Mouse (Mus musculus) neural tube, embryonic 12.5 days (tissue): ENCODE data around the gene Amigo2. TPM values are rescaled to one million over a fixed set of nuclear protein-coding genes. Genes with fewer than 3 reads are reported as not detected.

Experiments
- ATAC-seq: fragments of 200-750 bp; cut with Nextera tagmentation; 2 replicates; pipeline ENCODE4 v1.8.0; 2017; ENCODE audit warnings: low read depth, mild to moderate bottlenecking, moderate TSS enrichment, moderate library complexity; ENCODE audit not compliant: low FRiP score
- H3K27ac ChIP-seq: fragments of 300-500 bp; sonication (generic); 2 replicates; pipeline ENCODE4 v1.5.1; 2016
- H3K27me3 ChIP-seq: fragments of 300-500 bp; sonication (generic); replicated peaks from 2 replicates; pipeline ENCODE4 v1.6.1; 2016; ENCODE audit warnings: mild to moderate bottlenecking
- H3K36me3 ChIP-seq: fragments of 300-500 bp; sonication (generic); 2 replicates; pipeline ENCODE4 v1.6.1; 2016; ENCODE audit warnings: mild to moderate bottlenecking
- H3K4me1 ChIP-seq: fragments of 300-500 bp; sonication (generic); 2 replicates; pipeline ENCODE4 v1.6.1; 2016
- H3K4me2 ChIP-seq: fragments of 300-500 bp; sonication (generic); replicated peaks from 2 replicates; pipeline ENCODE4 v1.6.1; 2016; ENCODE audit warnings: mild to moderate bottlenecking
- H3K4me3 ChIP-seq: fragments of 300-500 bp; sonication (generic); 2 replicates; pipeline ENCODE4 v1.5.1; 2016
- H3K9ac ChIP-seq: fragments of 300-500 bp; sonication (generic); 2 replicates; pipeline ENCODE4 v1.6.1; 2016; ENCODE audit warnings: mild to moderate bottlenecking
- H3K9me3 ChIP-seq: fragments of 300-500 bp; sonication (generic); 2 replicates; pipeline ENCODE4 v1.6.1; 2016; ENCODE audit warnings: mild to moderate bottlenecking
- WGBS: fragments of 180-500 bp; shearing (Covaris S2); methylation state at CpG from one replicate; pipeline ENCODE4 v1.1.7; 2016; 5-methylcytosine and 5-hydroxymethylcytosine counted together
- polyA plus RNA-seq: library from polyadenylated mRNA; unstranded; fragments of >200 nt; fragmentation: Nextera tagmentation; extraction: Ambion mirVana; gene quantifications from 2 replicates; pipeline ENCODE4 v1.2.1, GENCODE M21; 2016

The Amigo2 gene
- polyA plus RNA-seq, 1 experiment from 2014 or later: 4.7 TPM

GRCm38 (mm10) chr15:97280776-97281175, 33.7 kb upstream of the Amigo2 start:
- no peak overlapping the region for H3K9ac ChIP-seq
- ATAC-seq: no peak
- no peaks in the 10 kb centered on the region for H3K36me3 ChIP-seq
- no peaks in the 10 kb centered on the region for H3K9me3 ChIP-seq
- H3K27me3 ChIP-seq: no peaks in the 10 kb centered on the region
- H3K4me1 ChIP-seq: 0 out of 2 replicates have a peak, but pooled peaks cover 3% of the 10 kb centered on the region
- 60% methylated on average over 9 of the region's 9 CpGs for WGBS
- H3K4me2 ChIP-seq: no peak overlapping the region
- H3K27ac ChIP-seq: no peak overlapping the region
- no peak overlapping the region for H3K4me3 ChIP-seq

- H3K27me3 ChIP-seq: no peaks in the 10 kb centered on the region
- no peak overlapping the region for H3K27ac ChIP-seq
- H3K4me1 ChIP-seq: 0 out of 2 replicates have a peak, but pooled peaks cover 3% of the 10 kb centered on the region
- ATAC-seq: no peak
- no peaks in the 10 kb centered on the region for H3K36me3 ChIP-seq
- no peak overlapping the region for H3K4me3 ChIP-seq
- 90% methylated on average over 8 of the region's 8 CpGs for WGBS
- no peak overlapping the region for H3K9ac ChIP-seq
- no peak overlapping the region for H3K4me2 ChIP-seq
- H3K9me3 ChIP-seq: no peaks in the 10 kb centered on the region
These were observed 33.0 kb upstream of the Amigo2 start for GRCm38 (mm10) chr15:97280131-97280530.

GRCm38 (mm10) chr15:97278340-97278948, 31.4 kb upstream of the Amigo2 start:
- H3K27ac ChIP-seq: no peak overlapping the region
- H3K4me1 ChIP-seq: 0 out of 2 replicates have a peak, but pooled peaks cover 3% of the 10 kb centered on the region
- 84% methylated on average over 9 of the region's 9 CpGs for WGBS
- H3K36me3 ChIP-seq: no peaks in the 10 kb centered on the region
- H3K27me3 ChIP-seq: no peaks in the 10 kb centered on the region
- no peak overlapping the region for H3K4me3 ChIP-seq
- no peak overlapping the region for H3K9ac ChIP-seq
- no peak for ATAC-seq
- H3K9me3 ChIP-seq: no peaks in the 10 kb centered on the region
- no peak overlapping the region for H3K4me2 ChIP-seq

DNA sequence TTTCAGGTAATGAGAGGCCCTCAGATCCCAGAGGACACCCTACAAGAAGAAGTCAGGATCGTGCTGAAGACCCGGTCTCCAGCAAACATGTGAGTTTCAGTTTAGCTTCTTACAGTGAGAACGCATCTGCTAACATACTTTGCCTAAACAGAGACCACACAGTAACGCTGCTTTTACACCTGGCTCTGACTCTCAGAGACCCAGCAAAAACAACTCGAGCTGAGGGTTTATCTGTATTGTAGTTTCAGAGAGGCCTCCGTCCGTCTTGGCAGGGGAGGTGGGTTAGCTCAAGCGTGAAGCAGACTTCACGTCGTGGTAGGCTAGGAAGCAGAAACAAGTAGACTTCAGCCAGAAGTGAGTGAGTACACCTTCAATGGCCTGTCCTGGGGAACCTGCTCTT, 30.2 kb upstream of the Amigo2 start:
- Histone ChIP-seq H3K27me3 (no peaks in the 10 kb centered on the region), H3K4me1 (0 out of 2 replicates have a peak, but pooled peaks cover 3% of the 10 kb centered on the region), H3K9ac (no peak overlapping the region), H3K4me3 (no peak overlapping the region), H3K36me3 (no peaks in the 10 kb centered on the region), H3K27ac (no peak overlapping the region), H3K9me3 (no peaks in the 10 kb centered on the region), H3K4me2 (no peak overlapping the region)
- WGBS: 77% methylated on average over 10 of the region's 10 CpGs
- no peak for ATAC-seq

DNA sequence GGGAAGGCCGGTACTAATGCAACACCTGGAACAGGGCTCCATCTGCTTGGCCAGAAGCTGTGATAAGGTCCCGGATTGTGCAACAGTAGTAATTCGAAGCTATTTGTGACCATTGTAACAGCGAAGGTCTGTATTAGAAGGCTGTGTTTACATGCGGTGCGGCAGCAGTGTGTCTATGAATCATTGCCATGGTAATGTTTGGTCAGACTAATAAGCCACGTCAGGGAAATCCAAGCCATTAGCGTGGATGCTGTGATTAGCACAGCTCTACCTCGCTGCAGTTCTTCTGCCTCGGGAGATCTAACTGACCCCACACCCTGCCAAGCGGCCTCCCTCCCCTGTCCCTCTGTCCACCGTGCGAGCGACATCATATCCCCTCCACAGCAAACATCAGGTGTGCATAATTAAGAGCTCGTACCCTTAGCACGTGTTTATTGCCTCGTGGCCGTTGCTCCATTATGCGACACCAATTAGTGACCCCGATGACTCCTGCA, 29.6 kb upstream of the Amigo2 start:
- H3K36me3 ChIP-seq: no peaks in the 10 kb centered on the region
- H3K27me3 ChIP-seq: no peaks in the 10 kb centered on the region
- ATAC-seq: no peak
- H3K4me3 ChIP-seq: no peak overlapping the region
- H3K4me1 ChIP-seq: 0 out of 2 replicates have a peak, but pooled peaks cover 3% of the 10 kb centered on the region
- no peak overlapping the region for H3K27ac ChIP-seq
- H3K9me3 ChIP-seq: no peaks in the 10 kb centered on the region
- H3K4me2 ChIP-seq: no peak overlapping the region
- WGBS: 54% methylated on average over 20 of the region's 20 CpGs
- H3K9ac ChIP-seq: no peak overlapping the region

DNA sequence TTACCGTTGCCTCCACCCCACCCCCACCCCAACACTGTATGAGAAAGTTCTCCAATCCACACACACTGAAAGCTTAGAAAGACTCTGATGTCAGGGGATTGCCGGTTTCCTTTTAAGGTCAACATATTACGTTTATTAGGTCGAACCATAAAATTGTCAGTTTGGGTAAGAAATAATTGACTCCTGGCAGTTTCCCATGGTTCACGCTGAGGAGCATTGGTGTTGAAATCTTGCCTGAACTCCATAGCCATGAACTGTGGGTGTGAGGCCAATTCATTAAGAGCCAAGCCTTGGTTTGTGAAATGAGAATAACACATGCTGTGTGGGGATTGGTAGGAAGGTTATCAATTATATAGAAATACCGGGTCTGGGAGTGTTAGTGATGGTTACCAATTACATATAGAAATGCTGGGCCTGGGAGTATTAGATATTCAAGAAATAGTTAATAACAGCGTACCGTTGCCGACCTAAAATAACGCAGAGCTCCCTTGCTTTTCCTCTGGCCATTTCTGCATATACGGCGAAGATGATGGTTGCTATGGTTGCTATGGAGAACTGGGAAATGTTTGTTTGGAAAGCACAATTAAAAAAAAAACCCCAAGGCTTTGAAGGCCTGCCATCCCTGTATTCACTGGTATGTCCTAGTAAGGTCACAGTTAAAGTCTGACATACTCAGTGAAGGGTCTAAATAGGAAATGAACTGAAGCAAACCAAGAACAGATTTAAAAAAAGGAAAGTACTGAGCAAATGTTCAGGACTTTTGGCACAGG, 28.7 kb upstream of the Amigo2 start:
- H3K9me3 ChIP-seq: no peaks in the 10 kb centered on the region
- no peak overlapping the region for H3K9ac ChIP-seq
- no peak for ATAC-seq
- H3K4me3 ChIP-seq: no peak overlapping the region
- 87% methylated on average over 12 of the region's 12 CpGs for WGBS
- H3K4me1 ChIP-seq: 0 out of 2 replicates have a peak, but pooled peaks cover 3% of the 10 kb centered on the region
- no peak overlapping the region for H3K4me2 ChIP-seq
- no peaks in the 10 kb centered on the region for H3K27me3 ChIP-seq
- H3K27ac ChIP-seq: no peak overlapping the region
- no peaks in the 10 kb centered on the region for H3K36me3 ChIP-seq

- Histone ChIP-seq H3K4me3 (no peak overlapping the region), H3K9me3 (no peaks in the 10 kb centered on the region), H3K4me1 (0 out of 2 replicates have a peak, but pooled peaks cover 3% of the 10 kb centered on the region), H3K9ac (no peak overlapping the region), H3K4me2 (no peak overlapping the region), H3K27me3 (no peaks in the 10 kb centered on the region), H3K36me3 (no peaks in the 10 kb centered on the region), H3K27ac (no peak overlapping the region)
- no peak for ATAC-seq
- 80% methylated on average over 3 of the region's 3 CpGs for WGBS
These were observed 25.7 kb upstream of the Amigo2 start for GRCm38 (mm10) chr15:97272831-97273230.

DNA sequence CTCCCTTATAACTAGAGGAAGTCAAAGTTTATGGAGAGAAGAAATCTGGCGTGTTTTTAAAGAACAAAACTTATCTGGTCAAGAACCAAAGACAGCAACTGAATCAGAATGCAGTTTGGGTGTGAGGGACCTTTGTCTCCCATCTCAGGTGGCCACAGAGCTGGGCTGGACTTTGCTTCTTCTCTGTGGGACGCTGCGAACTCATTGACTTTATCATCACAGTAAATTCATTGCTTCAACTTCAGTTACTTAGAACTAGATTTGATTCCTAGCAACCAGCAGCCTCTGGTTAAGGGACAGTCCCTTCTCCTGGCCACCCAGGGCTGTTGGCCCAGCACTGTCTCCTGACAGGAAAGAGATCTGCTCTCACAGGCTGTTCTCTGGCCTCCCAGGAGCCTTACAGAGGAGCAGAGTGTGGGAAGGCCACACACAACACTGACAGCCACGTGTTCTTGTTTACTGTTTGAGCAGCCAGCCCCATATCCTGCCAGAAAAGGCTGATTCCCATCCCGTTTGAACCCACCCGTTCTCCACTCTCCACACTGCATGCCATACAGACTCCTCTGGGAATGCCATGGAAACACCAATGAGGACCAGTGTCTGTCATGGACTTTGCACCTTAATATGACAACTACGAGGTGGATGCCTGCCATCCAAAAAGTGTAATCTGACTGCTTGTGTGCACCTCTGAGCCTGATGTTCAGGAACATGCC, 25.1 kb upstream of the Amigo2 start:
- Histone ChIP-seq H3K36me3 (no peaks in the 10 kb centered on the region), H3K27me3 (no peaks in the 10 kb centered on the region), H3K9me3 (no peaks in the 10 kb centered on the region), H3K4me2 (no peak overlapping the region), H3K27ac (no peak overlapping the region), H3K4me1 (no peaks in the 10 kb centered on the region), H3K9ac (no peak overlapping the region), H3K4me3 (no peak overlapping the region)
- WGBS: 57% methylated on average over 7 of the region's 7 CpGs
- no peak for ATAC-seq

GRCm38 (mm10) chr15:97267094-97267695, 20.1 kb upstream of the Amigo2 start:
- no peak for ATAC-seq
- no peak overlapping the region for H3K27ac ChIP-seq
- H3K27me3 ChIP-seq: no peaks in the 10 kb centered on the region
- WGBS: 75% methylated on average over 8 of the region's 8 CpGs
- no peaks in the 10 kb centered on the region for H3K9me3 ChIP-seq
- H3K4me3 ChIP-seq: no peak overlapping the region
- H3K4me2 ChIP-seq: no peak overlapping the region
- no peaks in the 10 kb centered on the region for H3K36me3 ChIP-seq
- H3K4me1 ChIP-seq: no peaks in the 10 kb centered on the region
- H3K9ac ChIP-seq: no peak overlapping the region

- Histone ChIP-seq H3K27me3 (no peaks in the 10 kb centered on the region), H3K9me3 (no peaks in the 10 kb centered on the region), H3K4me3 (no peak overlapping the region), H3K27ac (no peak overlapping the region), H3K9ac (no peak overlapping the region), H3K4me2 (no peak overlapping the region), H3K36me3 (no peaks in the 10 kb centered on the region), H3K4me1 (no peaks in the 10 kb centered on the region)
- WGBS: 86% methylated on average over 14 of the region's 14 CpGs
- ATAC-seq: no peak
These were observed 19.3 kb upstream of the Amigo2 start for GRCm38 (mm10) chr15:97266236-97266845.

DNA sequence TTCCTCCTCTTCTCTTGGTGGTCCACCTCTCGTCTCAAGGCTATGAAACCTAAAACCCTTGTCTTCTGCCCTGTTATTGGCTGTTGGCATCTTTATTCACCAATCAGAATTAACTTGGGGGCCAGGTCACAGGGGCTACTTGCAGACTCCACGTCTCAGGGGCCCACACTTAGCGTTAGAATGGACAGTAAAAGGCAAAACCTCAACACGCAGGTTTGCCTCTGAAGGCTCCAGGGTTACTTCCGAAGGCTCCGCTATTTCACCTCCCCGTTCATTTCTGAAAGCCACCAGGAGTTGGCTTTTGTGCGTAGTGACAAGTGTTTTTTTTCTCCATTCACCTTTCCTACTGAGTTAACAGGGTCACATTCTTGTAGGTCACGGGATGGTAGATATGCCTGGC, 15.2 kb upstream of the Amigo2 start:
- WGBS: 71% methylated on average over 9 of the region's 9 CpGs
- Histone ChIP-seq H3K4me1 (no peaks in the 10 kb centered on the region), H3K4me3 (no peak overlapping the region), H3K4me2 (no peak overlapping the region), H3K36me3 (no peaks in the 10 kb centered on the region), H3K9ac (no peak overlapping the region), H3K27ac (no peak overlapping the region), H3K9me3 (no peaks in the 10 kb centered on the region), H3K27me3 (no peaks in the 10 kb centered on the region)
- ATAC-seq: no peak
